11 mouse cellular contexts compared by ENCODE assay signal in genomic region chr14:101842521-101842920, GRCm38 (mm10).
DNase-seq lines count a peak whose midpoint lies in the region; ATAC-seq and TF ChIP-seq lines count a peak whose summit lies in the region.
"Had no signal": no experiment of that assay in that cellular context is flagged by ENCODE, and none has a peak within 500 bp of the region (broad histone marks: within the 10 kb centered on the region; RNA-seq: fewer than 3 reads in every experiment).

No protein-coding gene starts in this region.

- no peak for TF ChIP-seq CTCF in kidney, adult 2 months (conservative IDR thresholded peaks at IDR 0.05; ENCODE audit: insufficient read depth, insufficient read length, low read depth, low read length)
- no peak for TF ChIP-seq CTCF in MEL (IDR thresholded peaks at IDR 0.05 in 2 of 3, conservative IDR thresholded peaks at IDR 0.05 in 1 of 3; ENCODE audit: control insufficient read depth in 1 of 3, insufficient read depth in 1 of 3, low read depth in 2 of 3, low read length in 3 of 3, poor library complexity in 1 of 3, severe bottlenecking in 1 of 3)
- TF ChIP-seq CTCF in intestine, postnatal 0 days (IDR thresholded peaks at IDR 0.05; ENCODE audit: low read depth): no peak

- no peak overlapping the region for H3K9ac ChIP-seq in kidney, embryonic 15.5 days
- 0 out of 2 replicates have a peak overlapping the region, but pooled peaks have one; percentile 21 for H3K9ac ChIP-seq in MEL (ENCODE audit: control insufficient read depth, low read depth, low read length, poor library complexity, severe bottlenecking)
- H3K9ac ChIP-seq in intestine, postnatal 0 days (ENCODE audit: low read depth, low read length): peak overlapping the region; percentile 69
- no peak overlapping the region for H3K9ac ChIP-seq in forebrain, embryonic 15.5 days (replicated peaks)

- peak overlapping the region; percentile 38 for H3K4me3 ChIP-seq in kidney, adult 2 months (ENCODE audit: insufficient read depth, low read depth, low read length)
- no peak overlapping the region for H3K4me3 ChIP-seq in kidney, embryonic 15.5 days (replicated peaks)
- peak overlapping the region; percentile 28 to 35; a peak in 3 of 4 replicates for H3K4me3 ChIP-seq in MEL (ENCODE audit: control insufficient read depth in 1 of 2, insufficient read depth in 1 of 2, low read depth in 2 of 2, low read length in 2 of 2)
- H3K4me3 ChIP-seq in intestine, postnatal 0 days (ENCODE audit: low read depth, low read length): peak overlapping the region; percentile 53
- no peak overlapping the region for H3K4me3 ChIP-seq in forebrain, embryonic 15.5 days

- no peak overlapping the region; the same call in 1 of the 2 replicates for H3K4me2 ChIP-seq in kidney, embryonic 15.5 days
- peak overlapping the region; percentile 66 for H3K4me2 ChIP-seq in intestine, postnatal 0 days (replicated peaks; ENCODE audit: low read depth)
- no peak overlapping the region for H3K4me2 ChIP-seq in forebrain, embryonic 15.5 days (replicated peaks)

- ATAC-seq in kidney, embryonic 15.5 days (replicated peaks; ENCODE audit: low FRiP score): no peak
- no peak for ATAC-seq in intestine, postnatal 0 days
- peak; percentile 56 for ATAC-seq in megakaryocyte progenitor cell, adult 5-6 weeks (replicated peaks; ENCODE audit: poor library complexity)
- ATAC-seq in forebrain, embryonic 15.5 days (replicated peaks): no peak
- ATAC-seq: midbrain, embryonic 16.5 days; Patski had no signal

- peaks cover 23% of the 10 kb centered on the region; the same call in 1 of the 2 replicates for H3K4me1 ChIP-seq in kidney, adult 2 months (ENCODE audit: control insufficient read depth, insufficient read depth, low read length)
- H3K4me1 ChIP-seq in kidney, embryonic 15.5 days: peaks cover 21% of the 10 kb centered on the region
- peaks cover 0 to 7% of the 10 kb centered on the region in 2 experiments; a peak in 2 of 4 replicates for H3K4me1 ChIP-seq in MEL (ENCODE audit: control insufficient read depth in 1 of 2, insufficient read depth in 2 of 2, low read length in 2 of 2)
- peaks cover 7% of the 10 kb centered on the region for H3K4me1 ChIP-seq in intestine, postnatal 0 days (replicated peaks; ENCODE audit: control insufficient read depth, insufficient read depth, low read length)
- peaks cover 23% of the 10 kb centered on the region for H3K4me1 ChIP-seq in forebrain, embryonic 15.5 days

- no peaks in the 10 kb centered on the region for H3K27me3 ChIP-seq in kidney, adult 2 months (replicated peaks; ENCODE audit: control insufficient read depth, insufficient read depth, low read length)
- no peaks in the 10 kb centered on the region for H3K27me3 ChIP-seq in kidney, embryonic 15.5 days
- H3K27me3 ChIP-seq in MEL (ENCODE audit: control insufficient read depth in 1 of 2, insufficient read depth in 2 of 2, low read length in 2 of 2): no peaks in the 10 kb centered on the region
- no peaks in the 10 kb centered on the region for H3K27me3 ChIP-seq in intestine, postnatal 0 days (replicated peaks; ENCODE audit: control insufficient read depth, insufficient read depth, low read length)
- no peaks in the 10 kb centered on the region for H3K27me3 ChIP-seq in forebrain, embryonic 15.5 days
- H3K27me3 ChIP-seq: Patski had no signal

- no peak for TF ChIP-seq POLR2A in kidney, adult 2 months (IDR thresholded peaks at IDR 0.05; ENCODE audit: low read depth, low read length)
- no peak for TF ChIP-seq POLR2A in MEL (IDR thresholded peaks at IDR 0.05; ENCODE audit: control insufficient read depth in 1 of 2, insufficient read depth in 1 of 2, low read depth in 1 of 2, low read length in 2 of 2, poor library complexity in 1 of 2)

- H3K27ac ChIP-seq in kidney, adult 2 months (ENCODE audit: insufficient read depth, low read depth, low read length): peak overlapping the region; percentile 49
- no peak overlapping the region for H3K27ac ChIP-seq in kidney, embryonic 15.5 days
- H3K27ac ChIP-seq in MEL (ENCODE audit: control insufficient read depth, low read depth, low read length): no peak overlapping the region
- peak overlapping the region; percentile 70 for H3K27ac ChIP-seq in intestine, postnatal 0 days (ENCODE audit: low read depth, low read length)
- H3K27ac ChIP-seq in forebrain, embryonic 15.5 days (replicated peaks): no peak overlapping the region

- DNase-seq in kidney, adult 2 months: no peak
- no peak for DNase-seq in MEL (ENCODE audit: low read depth, low spot score)
- no peak for DNase-seq in frontal cortex, postnatal 10 days (ENCODE audit: low spot score in 2 of 2)
- no peak for DNase-seq in right cerebral cortex, adult 18-20 months
- DNase-seq: cerebellum, adult 11 months had no signal

- no peak for TF ChIP-seq EP300 in MEL (IDR thresholded peaks at IDR 0.05; ENCODE audit: low read depth in 1 of 2, low read length in 2 of 2)

- TF ChIP-seq RAD21 in MEL (IDR thresholded peaks at IDR 0.05; ENCODE audit: low read depth, low read length): no peak

- H3K79me2 ChIP-seq in MEL (ENCODE audit: control insufficient read depth, insufficient read depth, low read length, poor library complexity): no peaks in the 10 kb centered on the region

- H3K9me3 ChIP-seq in kidney, embryonic 15.5 days (replicated peaks): no peaks in the 10 kb centered on the region
- H3K9me3 ChIP-seq in MEL (replicated peaks; ENCODE audit: insufficient read depth, low read length): no peaks in the 10 kb centered on the region
- no peaks in the 10 kb centered on the region for H3K9me3 ChIP-seq in intestine, postnatal 0 days (ENCODE audit: control insufficient read depth)
- no peaks in the 10 kb centered on the region for H3K9me3 ChIP-seq in forebrain, embryonic 15.5 days

- WGBS in kidney, adult 2 months: 34% methylated on average over 6 of the region's 6 CpGs
- 86% methylated on average over 6 of the region's 6 CpGs for WGBS in kidney, embryonic 15.5 days
- 39% methylated on average over 6 of the region's 6 CpGs for WGBS in intestine, postnatal 0 days
- WGBS in forebrain, embryonic 15.5 days: 89% methylated on average over 6 of the region's 6 CpGs

- no peaks in the 10 kb centered on the region for H3K36me3 ChIP-seq in kidney, adult 2 months (ENCODE audit: control insufficient read depth, insufficient read depth, low read length)
- no peaks in the 10 kb centered on the region for H3K36me3 ChIP-seq in kidney, embryonic 15.5 days
- peaks cover 0 to 3% of the 10 kb centered on the region in 2 experiments; a peak in 2 of 4 replicates for H3K36me3 ChIP-seq in MEL (ENCODE audit: control insufficient read depth in 1 of 2, insufficient read depth in 2 of 2, low read length in 2 of 2)
- H3K36me3 ChIP-seq in intestine, postnatal 0 days (ENCODE audit: control insufficient read depth, insufficient read depth): no peaks in the 10 kb centered on the region; the same call in 1 of the 2 replicates
- no peaks in the 10 kb centered on the region for H3K36me3 ChIP-seq in forebrain, embryonic 15.5 days

TF ChIP-seq in MEL, 35 proteins besides CTCF, POLR2A, EP300 and RAD21:
- TF ChIP-seq MYC (IDR thresholded peaks at IDR 0.05; ENCODE audit: low read depth, low read length) (no peak), NRF1 (IDR thresholded peaks at IDR 0.05; ENCODE audit: insufficient read depth, low read depth, low read length, poor library complexity, severe bottlenecking) (no peak), CHD2 (IDR thresholded peaks at IDR 0.05; ENCODE audit: low read length) (no peak), TCF12 (IDR thresholded peaks at IDR 0.05; ENCODE audit: low read depth, low read length) (no peak), MEF2A (IDR thresholded peaks at IDR 0.05; ENCODE audit: extremely low read depth, insufficient replicate concordance, low read depth, low read length, poor library complexity, severe bottlenecking) (no peak), SIN3A (IDR thresholded peaks at IDR 0.05; ENCODE audit: low read length) (no peak), USF2 (IDR thresholded peaks at IDR 0.05; ENCODE audit: borderline replicate concordance in 1 of 2, insufficient read depth in 1 of 2, low read depth in 1 of 2, low read length in 2 of 2) (no peak), MYB (IDR thresholded peaks at IDR 0.05; ENCODE audit: low read depth, low read length) (no peak), POLR2AphosphoS2 (IDR thresholded peaks at IDR 0.05; ENCODE audit: low read length) (no peak), MXI1 (IDR thresholded peaks at IDR 0.05; ENCODE audit: low read depth, low read length) (no peak), ZNF384 (IDR thresholded peaks at IDR 0.05; ENCODE audit: low read depth, low read length) (no peak), MAFK (IDR thresholded peaks at IDR 0.05; ENCODE audit: borderline replicate concordance, low read depth, low read length) (no peak), SMC3 (IDR thresholded peaks at IDR 0.05; ENCODE audit: low read depth, low read length) (no peak), E2F4 (IDR thresholded peaks at IDR 0.05; ENCODE audit: borderline replicate concordance, low read depth, low read length) (no peak)

Comparison
In these comparisons a context has a peak if more than half of its experiments do, and no peak if none do; other contexts are left out.
1. H3K27ac ChIP-seq: peak in kidney, adult 2 months (single experiment) and intestine, postnatal 0 days (single experiment); none in kidney, embryonic 15.5 days (single experiment), MEL (single experiment) and forebrain, embryonic 15.5 days (single experiment).
2. H3K4me3 ChIP-seq: peak in kidney, adult 2 months (single experiment), MEL (2 of 2) and intestine, postnatal 0 days (single experiment); none in kidney, embryonic 15.5 days (single experiment) and forebrain, embryonic 15.5 days (single experiment).
3. H3K9ac ChIP-seq: peak in MEL (single experiment) and intestine, postnatal 0 days (single experiment); none in kidney, embryonic 15.5 days (single experiment) and forebrain, embryonic 15.5 days (single experiment).